Mouse (Mus musculus) testis, adult 2 months (tissue): ENCODE data around the gene Bcl7a.

ENCODE experiments used
- CTCF ChIP-seq: fragments of 200-500 bp; IDR thresholded peaks from 2 replicates; pipeline ENCODE4 v1.5.1; 2012; ENCODE audit warnings: low read depth, mild to moderate bottlenecking, inconsistent platforms, low read length, moderate library complexity; ENCODE audit not compliant: control insufficient read depth, insufficient read depth, insufficient replicate concordance
- POLR2A ChIP-seq: fragments of 200-500 bp; IDR thresholded peaks from 2 replicates; pipeline ENCODE4 v1.6.1; 2012; ENCODE audit warnings: low read depth, mild to moderate bottlenecking, inconsistent platforms, low read length, moderate library complexity; ENCODE audit not compliant: control insufficient read depth

- TF ChIP-seq CTCF (no peak), POLR2A (no peak)
Measured at GRCm38 (mm10) chr5:123391442-123391809, 47.8 kb downstream of the Bcl7a start.
